Mouse (Mus musculus) adrenal gland, adult 18-20 months (tissue): ENCODE measurements around the gene Pax7. TPM values are rescaled to one million over a fixed set of nuclear protein-coding genes. Genes with fewer than 3 reads are reported as not detected.

Experiments
- DNase-seq, 2 experiments: peaks; one replicate each; pipeline ENCODE4 v3.0.0; 2021 to 2022; ENCODE audit warnings: low spot score in 2 of 2
- long read RNA-seq, 2 experiments: library from polyadenylated mRNA; stranded (forward); transcript quantifications; one replicate each; pipeline ENCODE4 v2.0.0; 2021
- total RNA-seq, 2 experiments: library from RNA; stranded (reverse); gene quantifications; 1 replicate in 1 of 2; 2 replicates in 1 of 2; pipeline ENCODE4 v1.2.3; 2021

Pax7 gene
- total RNA-seq: not detected
- long read RNA-seq, experiment 1: 0 reads
- long read RNA-seq, experiment 2: 0 reads

DNA sequence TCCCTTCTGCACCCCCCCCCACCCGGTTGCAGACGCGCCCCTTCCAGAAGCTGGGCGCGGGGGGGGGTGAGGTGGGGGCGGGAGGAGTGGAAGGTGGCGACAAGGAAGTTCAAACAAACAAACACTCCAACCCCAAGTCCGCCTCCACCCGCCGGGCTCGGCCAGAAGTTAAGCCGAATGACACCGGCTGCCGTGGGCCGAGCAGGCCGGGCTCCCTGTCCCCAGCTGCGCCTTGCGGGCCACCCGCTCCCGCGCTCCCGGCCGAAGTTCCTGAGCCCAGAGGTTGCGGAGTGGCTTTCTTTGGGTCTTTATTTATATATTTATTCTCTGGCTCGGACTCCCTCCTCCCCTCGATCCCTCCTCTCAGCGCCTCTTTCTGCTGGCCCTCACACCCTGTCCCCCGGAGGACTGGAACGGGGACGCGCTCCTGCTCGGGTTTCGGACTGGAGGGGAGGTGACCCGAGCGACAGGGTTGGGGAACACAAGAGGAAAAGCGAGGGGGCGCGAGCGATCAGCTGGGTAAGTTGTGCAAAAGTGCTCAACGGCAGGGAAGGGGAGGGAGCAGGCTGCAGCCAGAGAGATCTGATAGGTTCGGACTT lies at the start of gene Pax7:
Pax7 (minus strand) TSS at position 493 of the 599 bp plus-strand sequence.
- DNase-seq: no peak

DNA sequence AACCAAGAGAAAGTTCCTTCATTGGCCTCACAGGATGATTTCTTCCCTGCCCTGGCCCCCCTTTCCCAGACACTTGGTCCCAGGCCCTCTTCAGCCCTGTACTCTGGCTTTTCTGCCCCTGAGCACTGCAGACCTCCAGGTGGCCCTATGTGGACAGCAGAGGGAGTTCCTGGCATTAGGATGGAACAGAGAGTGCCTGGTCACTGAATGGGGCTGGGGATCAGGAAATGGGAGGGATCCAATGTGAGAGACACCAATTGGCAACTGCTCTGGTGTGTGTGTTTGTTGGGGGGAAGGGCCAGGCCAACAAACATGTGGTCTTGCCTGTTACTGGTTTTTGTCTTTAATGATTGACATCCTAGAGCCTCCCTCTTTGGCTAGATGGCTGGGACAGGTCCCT lies 48.5 kb upstream of the Pax7 start:
- no peak for DNase-seq

DNA sequence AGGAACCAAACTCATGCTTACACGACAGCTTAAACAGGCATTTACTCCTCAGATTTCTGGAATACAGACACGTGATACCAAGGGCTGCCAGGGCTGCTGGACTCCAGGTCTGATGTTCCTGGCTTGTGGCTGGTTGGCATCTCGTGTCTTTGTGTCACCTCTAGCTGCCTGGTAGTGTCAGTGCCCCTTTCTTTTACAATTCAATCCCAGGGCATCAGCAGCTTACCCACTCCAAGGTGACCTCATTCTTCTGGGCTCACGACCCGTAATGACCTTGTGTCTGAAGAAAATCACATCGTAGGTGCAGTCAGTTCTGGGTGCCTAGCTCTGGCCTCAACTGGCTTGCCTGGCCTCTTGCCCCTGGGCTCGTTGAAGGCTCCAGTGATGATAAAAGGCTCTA lies 46.0 kb upstream of the Pax7 start:
- DNase-seq: no peak

DNA sequence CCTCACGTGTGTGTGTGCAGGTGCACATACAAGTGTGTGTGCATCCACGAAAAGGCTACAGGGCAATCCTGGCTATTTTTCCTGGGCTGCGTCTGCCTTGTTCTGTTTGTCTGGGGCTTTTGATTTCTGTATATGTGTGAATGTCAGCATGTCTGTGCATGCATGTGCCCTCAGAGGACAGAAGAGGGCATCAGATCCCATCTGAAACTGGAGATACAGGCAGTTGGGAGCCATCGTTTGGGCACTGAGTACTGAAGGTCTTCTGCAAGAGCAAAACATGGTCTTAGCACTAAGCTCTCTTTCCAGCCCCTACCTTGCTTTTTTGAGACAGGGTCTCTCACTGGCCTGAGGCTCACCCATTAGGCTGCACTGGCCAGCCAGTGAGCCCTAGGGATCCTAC lies 45.1 kb upstream of the Pax7 start:
- no peak for DNase-seq

DNA sequence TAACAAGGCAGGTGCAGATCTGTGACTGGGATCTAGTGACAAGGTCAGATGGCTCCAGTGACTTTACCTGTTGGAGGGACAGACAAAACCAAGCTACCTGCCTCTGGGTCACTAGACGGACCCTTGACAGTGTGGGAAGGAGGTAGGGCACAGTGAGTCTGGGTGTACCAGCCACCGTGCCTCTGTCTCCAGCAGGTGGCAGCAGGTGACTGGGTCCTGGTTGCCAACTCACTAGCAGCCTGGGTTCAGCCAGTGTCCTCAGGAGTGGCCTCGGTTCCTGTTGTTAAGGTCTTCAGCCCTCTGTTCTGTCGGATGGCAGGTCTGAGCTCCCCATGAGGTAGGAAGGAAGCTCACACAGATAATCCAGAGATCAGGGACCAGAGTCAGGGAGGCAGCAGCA lies 43.9 kb upstream of the Pax7 start:
- peak; percentile 70 for DNase-seq

DNA sequence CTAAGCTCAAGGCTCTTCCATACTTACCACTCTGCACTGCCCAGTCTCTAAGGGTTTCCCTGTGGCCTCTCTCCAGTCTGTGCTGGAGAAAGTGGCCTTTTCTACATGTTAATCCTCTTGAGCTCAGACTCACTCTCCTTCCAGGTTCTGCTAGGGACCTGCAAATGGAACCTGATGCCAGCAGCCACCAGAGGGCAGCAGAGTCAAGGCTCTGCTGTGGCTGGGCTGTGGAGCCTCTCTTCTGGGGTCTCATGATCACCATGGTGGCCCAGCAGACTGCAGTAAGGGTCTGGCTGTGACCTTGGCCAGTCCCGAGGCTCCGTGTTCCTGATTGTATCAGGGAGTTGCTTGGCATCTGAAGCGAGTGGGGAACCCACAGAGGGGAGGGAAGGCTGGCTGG lies 39.3 kb upstream of the Pax7 start:
- peak; percentile 15 to 42 for DNase-seq

DNA sequence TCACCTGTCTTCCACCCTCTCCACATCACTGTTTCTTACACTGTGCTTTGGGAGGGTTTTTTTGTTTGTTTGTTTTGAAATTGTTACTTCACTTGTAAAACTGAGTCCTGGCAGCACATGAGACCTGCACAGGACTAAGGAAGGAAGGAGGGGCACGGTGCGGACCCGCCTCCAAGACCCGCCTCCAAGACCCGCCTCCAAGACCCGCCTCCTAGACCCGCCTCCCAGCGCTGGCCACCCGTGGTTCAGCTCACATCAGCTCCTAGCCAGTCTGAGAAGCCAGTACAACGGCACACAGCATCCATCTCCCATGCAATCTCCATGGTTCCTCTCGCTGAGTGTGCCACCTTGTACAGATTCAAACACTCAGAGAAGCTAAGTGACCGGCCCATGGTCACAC lies 38.4 kb upstream of the Pax7 start:
- no peak for DNase-seq

DNA sequence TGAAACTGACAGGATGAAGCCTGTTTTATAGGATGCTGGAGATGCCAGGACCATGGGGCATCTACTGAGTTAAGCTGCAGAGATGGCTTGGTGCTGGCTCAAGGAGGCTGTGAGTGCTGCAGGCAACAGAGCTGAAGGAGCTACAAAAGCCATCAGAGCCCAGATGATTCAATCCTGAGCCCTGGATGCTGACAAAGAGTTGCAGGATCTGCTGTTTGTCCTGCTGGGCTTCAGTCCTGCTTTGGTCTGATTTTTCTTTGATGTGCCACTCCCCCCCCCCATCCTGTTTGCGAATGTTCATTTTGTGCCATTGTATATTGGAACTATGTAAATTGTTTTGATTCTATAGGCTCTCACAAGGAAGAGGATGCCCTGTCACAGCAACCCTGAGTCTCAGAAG lies 29.9 kb upstream of the Pax7 start:
- DNase-seq: no peak

DNA sequence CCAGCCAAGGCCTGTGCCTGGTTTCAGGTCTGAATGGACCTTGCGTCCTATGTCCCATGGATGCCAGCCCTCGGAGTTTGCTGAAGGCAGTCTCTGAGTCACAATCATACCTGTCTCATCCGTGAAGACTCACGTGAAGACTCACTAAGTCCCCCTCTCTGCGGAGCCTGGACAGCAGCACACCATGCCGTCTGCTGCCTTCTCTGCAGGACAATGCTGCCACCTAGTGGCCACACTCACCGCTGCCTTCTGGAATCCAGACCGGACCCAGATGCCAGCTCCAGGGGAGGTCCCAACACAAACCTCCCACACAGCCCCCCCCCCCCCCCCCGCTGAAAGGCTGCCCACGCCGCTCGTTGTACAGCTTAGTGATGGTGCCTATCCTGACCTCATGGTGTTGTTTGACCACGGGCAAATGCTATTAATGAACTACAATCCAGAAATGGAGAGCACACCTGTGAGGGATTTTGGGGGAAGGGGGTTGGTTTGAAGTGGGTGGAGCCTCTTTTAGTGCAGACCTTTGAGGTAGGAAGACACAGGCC lies 25.4 kb upstream of the Pax7 start:
- DNase-seq: peak; percentile 89 to 90

DNA sequence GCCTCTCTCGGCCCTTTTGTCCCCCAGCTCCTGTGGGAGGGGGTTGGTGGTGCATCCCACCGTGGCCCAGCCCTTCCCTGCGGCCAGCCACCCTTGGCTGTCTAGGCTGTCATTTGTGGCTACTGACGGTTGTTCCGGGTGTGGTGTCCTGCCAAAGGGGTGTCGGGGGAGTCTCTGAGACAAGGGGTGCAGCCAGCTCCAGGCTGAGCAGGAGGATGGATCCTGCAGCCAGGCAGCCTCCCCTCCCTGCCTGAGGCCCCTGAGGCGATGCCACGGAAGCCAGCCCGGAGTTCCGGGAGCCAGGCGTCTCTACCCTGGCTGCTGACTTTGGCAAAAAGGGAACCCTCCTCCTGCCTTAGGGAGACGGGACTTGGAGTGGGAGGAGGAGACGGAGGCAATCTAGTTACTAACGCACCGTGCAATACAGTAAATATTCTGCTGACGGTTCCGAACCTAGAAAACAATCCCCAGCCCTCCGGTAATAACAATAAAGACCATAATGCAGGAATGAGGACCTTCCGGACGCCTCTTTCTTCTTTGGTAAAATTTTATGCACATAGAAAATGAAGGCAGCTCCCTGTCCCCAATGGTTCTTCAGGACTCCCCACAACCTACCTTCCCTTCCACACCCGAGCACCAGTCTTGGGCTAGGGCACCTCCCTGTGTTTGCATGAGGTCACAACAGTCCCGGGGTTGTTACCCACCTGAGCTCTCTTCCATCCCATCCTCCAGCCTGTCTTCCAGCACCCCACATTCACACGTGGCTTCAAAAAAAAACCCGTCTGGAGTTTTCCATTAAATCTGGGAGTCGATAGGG lies 19.1 kb upstream of the Pax7 start:
- no peak for DNase-seq

DNA sequence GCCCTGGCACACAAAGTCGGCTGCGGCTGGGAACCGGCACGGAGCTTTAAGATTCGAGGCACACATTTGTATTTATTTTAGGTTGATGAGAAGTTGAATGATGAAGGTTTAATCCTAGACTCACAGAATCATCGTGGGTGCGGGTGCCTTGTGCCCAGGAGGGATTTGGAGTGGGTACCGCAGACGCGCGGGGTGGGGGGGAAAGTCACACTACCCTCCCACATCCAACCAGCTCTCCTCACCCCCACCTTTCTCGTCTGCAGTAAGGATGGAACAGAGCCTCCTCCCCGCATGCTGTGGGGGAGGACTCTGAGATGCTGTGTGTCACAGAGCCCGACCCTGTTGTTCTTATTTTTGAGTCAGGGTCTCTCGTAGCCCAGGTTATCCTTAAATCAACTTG lies 18.1 kb upstream of the Pax7 start:
- no peak for DNase-seq

DNA sequence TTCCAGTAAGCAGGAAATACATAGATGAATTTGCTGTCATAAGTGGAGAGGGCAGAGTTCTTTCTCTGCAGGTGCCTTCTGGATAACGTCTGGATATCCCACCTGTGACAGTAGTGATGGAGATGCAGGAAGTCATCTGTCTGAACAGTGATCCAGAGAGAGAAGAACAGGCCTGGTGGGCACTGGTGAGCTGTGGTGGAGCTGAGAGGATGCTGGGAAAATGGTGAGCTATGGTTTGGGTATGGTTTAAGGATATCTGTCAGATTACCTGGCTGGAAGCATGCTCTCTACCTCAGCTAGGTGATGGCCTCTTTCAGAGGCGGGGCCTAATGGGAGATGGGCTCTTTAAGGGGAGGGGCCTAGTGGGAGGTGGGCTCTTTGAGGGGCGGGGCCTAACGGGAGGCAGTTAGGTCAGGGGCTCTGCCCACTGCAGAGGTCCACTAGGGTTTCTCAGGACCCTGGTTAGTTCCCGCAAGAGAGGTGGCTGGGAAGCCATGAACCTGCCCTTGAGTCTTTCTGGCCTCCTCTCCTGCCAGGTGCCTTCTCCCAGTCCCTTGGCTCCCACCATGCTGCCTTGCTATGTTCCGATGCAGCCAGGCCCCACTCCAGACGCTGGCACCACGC lies 17.3 kb upstream of the Pax7 start:
- DNase-seq: no peak

DNA sequence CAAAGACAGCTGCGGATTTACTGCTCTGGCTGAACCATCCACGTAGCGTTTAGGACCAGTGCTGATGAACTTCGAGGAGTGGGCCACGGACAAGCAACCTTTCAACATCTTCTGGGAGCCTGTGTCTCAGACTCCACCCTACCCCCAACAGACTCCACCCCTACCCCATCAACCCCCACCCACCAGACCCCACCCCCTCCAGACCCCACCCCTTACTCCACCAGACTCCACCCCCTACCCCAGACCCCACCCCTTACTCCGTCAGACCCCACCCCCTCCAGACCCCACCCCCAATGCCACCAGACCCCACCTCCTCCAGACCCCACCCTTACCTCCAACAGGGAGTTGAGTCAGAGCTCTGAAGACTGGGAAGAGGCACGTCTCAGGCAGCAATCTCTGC lies 10.1 kb upstream of the Pax7 start:
- no peak for DNase-seq

DNA sequence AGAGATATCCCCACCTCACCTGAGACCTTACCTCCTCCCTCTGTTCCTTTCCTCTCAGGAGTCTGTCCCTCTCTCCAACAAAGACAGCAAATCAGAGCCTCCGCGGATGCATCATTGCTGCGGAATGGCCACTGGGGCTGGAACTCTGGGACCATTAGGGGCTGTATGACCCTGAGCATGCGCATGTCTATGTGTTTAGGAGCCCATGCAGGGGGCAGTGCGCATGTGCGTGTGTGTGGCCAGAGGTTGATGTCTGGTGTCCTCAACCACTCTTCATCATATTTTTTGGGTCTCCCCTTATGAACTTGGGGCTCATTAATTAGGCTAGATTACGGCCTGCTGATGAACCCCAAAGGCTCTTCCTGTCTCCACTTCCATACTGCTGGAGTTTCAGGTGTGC lies 9.6 kb upstream of the Pax7 start:
- DNase-seq: no peak

DNA sequence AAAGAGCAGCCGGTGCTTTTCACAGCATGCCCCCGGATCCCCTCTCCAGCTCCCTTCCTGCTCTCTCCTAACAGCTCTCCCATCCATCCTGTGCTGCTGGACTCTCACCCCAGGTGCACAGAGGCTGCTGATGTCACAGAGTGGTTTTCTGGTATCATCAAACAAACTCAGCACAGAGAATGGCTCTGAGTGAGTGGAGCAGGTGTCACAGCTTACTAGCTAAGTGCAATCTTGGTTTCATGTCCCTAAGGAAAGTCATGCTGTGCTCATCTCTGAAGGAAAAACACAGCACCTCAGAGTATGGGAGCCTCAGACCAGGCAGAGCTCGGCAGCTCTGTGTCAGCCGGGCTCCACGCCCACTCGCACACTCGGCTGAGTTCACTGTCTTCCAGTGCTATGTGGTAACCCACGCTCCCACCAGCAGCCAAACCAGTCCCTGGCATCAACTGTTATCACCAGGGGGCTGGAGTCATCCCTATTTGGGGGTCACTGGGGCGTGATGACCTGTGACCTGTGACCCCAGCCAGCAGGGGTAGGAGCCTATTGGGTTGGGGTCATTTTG lies 7.7 kb upstream of the Pax7 start:
- DNase-seq: no peak

DNA sequence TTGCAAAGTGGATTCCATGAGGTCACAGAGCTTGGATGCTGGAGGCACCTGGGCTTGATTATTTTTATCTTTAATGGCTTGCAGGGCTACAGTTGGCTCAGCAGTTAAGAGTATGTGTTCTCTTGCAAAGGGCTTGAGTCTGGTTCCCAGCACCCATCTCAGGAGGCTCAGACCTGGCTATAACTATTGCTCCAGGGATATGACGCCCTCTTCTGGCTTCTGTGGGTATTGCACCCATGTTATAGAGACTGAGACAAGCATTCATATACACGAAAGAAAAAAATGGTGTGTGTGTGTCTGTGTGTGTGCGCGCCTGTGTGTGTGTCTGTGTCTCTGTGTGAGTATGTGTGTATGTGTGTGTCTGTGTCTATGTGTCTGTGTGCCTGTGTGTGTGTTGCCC lies 7.1 kb upstream of the Pax7 start:
- no peak for DNase-seq

DNA sequence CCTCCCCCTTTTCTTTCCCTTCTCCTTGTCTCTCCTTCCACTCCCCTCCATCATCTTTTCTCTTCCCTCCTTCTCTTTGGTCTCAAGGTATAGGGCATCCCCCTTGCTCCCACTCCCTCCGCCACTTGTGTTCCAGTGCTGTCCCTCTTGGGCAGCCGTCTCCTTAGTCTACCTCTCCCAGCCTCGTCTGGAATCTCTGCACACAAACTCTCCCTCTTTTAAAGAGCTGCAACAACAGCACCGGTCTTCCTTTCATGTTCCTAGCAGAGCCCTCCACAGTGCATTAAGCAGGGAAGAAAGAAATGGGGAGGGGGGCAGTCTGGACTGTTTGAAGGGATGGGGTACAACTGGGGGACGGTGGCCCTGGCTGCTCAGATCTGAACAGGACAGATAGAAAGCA lies 3.4 kb upstream of the Pax7 start:
- DNase-seq: no peak

DNA sequence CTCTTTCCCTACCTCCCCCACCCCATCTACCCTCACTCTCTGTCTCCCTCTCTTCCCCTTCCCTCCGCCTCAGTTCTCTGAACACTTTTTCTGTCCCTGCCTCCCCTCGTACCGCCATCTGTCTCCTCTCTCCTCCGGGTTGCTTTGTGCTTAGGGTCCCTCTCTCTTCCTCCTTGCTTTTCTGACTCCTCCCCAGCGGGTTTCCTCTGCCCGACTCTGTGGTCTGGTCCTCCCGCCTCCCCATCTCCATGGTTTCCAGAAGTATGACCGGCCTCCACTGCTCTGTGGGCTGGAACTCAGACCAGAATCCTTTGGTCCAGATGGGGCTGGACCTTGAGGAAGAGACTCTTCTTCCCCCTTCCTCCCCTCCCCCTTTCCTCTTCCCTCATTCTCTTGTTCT lies 2.9 kb upstream of the Pax7 start:
- no peak for DNase-seq

DNA sequence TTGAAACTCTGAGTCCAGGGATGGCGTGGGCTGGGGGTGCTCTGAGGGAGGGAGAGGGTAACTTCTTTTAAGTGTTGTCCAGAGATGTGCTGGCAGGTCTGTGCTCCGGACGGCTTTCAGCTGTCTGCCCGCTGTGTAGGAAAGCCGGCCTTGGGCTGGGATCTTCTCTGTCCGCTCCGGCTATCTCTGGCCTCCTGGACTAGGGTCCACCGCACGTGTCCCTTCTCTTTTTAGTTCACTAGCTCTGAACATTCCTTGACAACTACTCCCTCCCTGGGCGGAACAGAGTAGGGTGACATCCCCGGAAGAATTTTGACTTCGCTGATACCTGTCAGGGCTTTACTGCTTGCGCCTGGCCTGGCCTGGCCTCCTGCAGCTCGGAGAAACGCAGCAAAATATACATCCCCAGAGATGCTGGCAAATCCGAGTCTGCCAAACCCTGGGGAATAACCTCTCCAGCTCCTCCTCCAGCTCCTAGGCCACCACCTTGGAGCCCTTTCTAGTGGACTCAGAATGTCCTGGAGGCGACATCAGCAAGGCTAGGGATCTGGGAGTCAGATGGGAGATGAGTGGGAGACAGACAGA lies 581 bp upstream of the Pax7 start:
- DNase-seq: no peak

DNA sequence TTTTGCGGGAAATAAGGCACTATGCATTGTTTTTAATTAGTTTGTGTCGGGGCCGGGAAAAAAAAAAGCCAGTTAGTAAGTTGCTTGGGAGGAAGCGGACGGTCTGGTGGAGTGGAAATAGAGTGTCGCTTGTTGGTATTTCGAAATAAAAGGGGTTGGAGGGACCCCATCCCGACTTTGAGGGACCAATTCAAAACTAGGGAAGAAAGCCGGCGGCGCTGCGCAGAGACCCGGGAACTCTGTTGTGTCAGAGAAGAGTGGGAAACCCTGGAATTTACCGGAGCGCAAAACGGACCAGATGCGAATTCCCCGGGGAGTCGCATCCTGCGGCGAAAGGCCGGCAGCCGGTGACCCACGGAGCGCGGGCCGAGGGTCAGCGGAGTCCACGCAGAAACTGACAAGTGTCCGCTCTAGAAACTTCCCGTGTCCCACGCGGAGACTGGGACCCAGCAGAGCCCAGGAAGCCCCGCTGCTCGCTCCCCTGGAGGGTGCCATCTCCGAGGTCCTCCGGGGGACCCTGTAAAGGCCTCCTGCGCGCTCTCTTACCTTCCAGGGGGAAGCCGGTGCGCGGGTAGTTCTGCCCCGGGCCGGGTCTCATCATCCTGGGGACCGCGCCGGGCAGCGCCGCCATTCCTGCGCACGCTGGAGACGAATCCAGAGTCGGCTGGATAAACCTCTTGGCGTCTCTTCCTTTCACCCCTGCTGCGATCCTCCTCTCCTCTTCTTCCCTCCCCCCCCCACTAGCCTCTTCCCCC lies 870 bp downstream of the Pax7 start:
- no peak for DNase-seq
